Mouse (Mus musculus) gastrocnemius, adult 2 months (tissue): ENCODE measurements around the gene Myadm. TPM values are rescaled to one million over a fixed set of nuclear protein-coding genes. Genes with fewer than 3 reads are reported as not detected.
"Not testable (repeated sequence)": the region's sequence is repeated elsewhere in the genome, so short reads cannot be mapped to it uniquely, and the experiment has no call there.

Source experiments
- DNase-seq: peaks from one replicate; pipeline ENCODE4 v3.0.0; 2022
- H3K27ac ChIP-seq: fragments of 200-600 bp; 2 replicates; pipeline ENCODE4 v1.8.1; 2022; ENCODE audit warnings: mild to moderate bottlenecking
- H3K4me3 ChIP-seq: fragments of 200-600 bp; 2 replicates; pipeline ENCODE4 v1.8.1; 2022; ENCODE audit warnings: mild to moderate bottlenecking, moderate library complexity
- CTCF ChIP-seq: fragments of 200-600 bp; IDR thresholded peaks from 2 replicates; pipeline ENCODE4 v1.8.1; 2022; ENCODE audit warnings: antibody characterized with exemption, mild to moderate bottlenecking, moderate library complexity
- intact Hi-C: fragments of 180-260 bp; cut with DNase I; formaldehyde crosslinking; loops from one replicate; pipeline ENCODE4 v1.15.1; 2025
- total RNA-seq, 2 experiments: library from RNA; stranded (reverse); gene quantifications; 2 replicates each; pipeline ENCODE4 v1.2.3; 2021

Gene Myadm
- total RNA-seq, 2 experiments from 2014 or later, result 17.8 to 37.2 TPM

GRCm38 (mm10) chr7:3275455-3276170, 13.3 kb upstream of the Myadm start:
- DNase-seq, result no peak
- intact Hi-C loops, result no loop called here
- TF ChIP-seq CTCF, result no peak
- Histone ChIP-seq H3K27ac (peak overlapping the region; percentile 79), H3K4me3 (peak overlapping the region; percentile 39)

- intact Hi-C loops, DNase-seq, H3K27ac ChIP-seq, H3K4me3 ChIP-seq: not testable (repeated sequence)
These were observed 12.1 kb upstream of the Myadm start for GRCm38 (mm10) chr7:3276781-3277180.

- intact Hi-C loops, result no loop called here
- DNase-seq, result no peak
These were observed 8.7 kb upstream of the Myadm start for GRCm38 (mm10) chr7:3280080-3280653.

DNA sequence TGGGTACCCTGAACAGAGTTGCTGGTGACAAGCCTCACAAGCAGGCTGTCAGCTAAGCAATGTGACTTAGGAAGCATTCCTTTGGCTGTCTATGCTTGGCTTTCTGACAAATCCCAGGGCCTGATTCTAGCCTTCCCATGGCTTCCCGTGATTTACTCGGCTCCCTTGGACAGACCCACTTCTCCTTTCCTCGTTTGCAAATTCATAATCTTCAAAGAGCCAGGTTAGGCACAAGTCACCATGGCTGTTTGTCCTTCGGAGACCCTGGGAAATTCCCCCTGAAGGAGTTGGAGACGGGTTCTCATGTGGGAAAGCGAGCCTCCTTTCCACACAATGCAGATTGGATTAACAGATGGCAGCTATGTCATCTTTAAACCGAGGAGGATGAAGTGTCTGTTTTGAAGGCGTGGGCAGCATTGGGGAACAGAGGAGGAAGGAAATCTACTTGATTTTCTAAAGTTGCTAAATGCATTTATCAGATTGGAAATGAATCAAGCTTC, 8.2 kb upstream of the Myadm start:
- no peak for DNase-seq
- Histone ChIP-seq H3K27ac (peak overlapping the region; percentile 80), H3K4me3 (0 out of 2 replicates have a peak overlapping the region, but pooled peaks have one; percentile 7)
- no peak for TF ChIP-seq CTCF
- intact Hi-C loops, result no loop called here

More at GRCm38 (mm10) chr7:3280080-3280653, 8.7 kb upstream of the Myadm start:
- TF ChIP-seq CTCF, result no peak
- H3K27ac ChIP-seq, result peak overlapping the region; percentile 80
- no peak overlapping the region for H3K4me3 ChIP-seq

DNA sequence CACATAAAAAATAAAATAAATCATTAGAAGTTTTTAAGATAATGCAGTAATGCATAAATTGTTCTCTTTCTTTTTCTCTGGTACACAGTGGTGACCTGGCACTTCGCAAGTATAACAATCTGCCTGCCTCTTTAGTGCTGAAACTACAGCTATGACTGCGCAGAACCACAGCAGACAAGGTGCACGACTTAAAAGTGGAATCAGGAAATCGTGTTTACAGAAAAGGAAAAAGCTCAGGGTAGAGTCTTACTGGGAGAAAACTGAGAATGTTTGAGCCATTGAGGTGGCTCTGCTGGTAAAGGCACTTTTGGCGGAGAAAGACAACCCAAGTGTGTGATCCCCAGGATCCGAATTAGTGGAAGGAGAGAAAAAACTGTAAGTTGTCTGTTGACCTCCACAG, 7.1 kb upstream of the Myadm start:
- H3K4me3 ChIP-seq, result no peak overlapping the region
- DNase-seq, result no peak
- peak overlapping the region; percentile 80 for H3K27ac ChIP-seq
- intact Hi-C loops, result no loop called here
- no peak for TF ChIP-seq CTCF

DNA sequence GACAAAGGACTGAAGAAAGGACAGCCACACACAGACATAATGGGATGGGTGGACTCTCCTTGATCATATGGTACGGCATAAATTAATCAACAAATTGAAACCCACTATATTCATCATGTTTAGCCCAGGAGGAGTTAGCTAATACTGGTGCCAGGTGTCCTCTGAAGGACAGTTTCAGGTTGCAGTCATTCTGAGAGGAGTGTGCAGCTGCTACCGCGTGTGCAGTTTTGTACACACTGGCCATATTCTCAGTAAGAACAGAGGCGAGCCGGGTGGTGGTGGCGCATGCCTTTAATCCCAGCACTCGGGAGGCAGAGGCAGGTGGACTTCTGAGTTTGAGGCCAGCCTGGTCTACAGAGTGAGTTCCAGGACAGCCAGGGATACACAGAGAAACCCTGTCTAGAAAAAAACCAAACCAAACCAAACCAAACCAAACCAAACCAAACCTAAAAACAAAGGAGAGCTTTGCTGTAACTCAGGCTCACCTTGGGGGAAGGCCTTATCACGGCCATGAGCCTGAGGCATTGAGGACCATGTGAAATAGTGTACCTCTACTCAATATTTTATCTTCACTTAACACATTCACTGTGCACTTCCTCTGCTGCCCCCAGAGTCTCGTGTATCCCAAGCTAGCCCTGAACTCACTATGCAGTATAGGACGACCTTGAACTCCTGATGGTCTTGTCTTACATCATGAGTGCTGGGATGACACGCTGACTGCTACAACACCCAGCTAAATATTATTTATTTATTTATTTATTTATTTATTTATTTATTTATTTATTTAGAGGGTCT, 5.6 kb upstream of the Myadm start:
- TF ChIP-seq CTCF, result no peak
- Histone ChIP-seq H3K4me3 (no peak overlapping the region), H3K27ac (no peak overlapping the region)
- intact Hi-C loops, result no loop called here
- DNase-seq, result no peak

GRCm38 (mm10) chr7:3284604-3285003, 4.3 kb upstream of the Myadm start:
- Histone ChIP-seq H3K4me3 (no peak overlapping the region), H3K27ac (no peak overlapping the region)
- no peak for DNase-seq
- TF ChIP-seq CTCF, result no peak
- intact Hi-C loops, result no loop called here

- Histone ChIP-seq H3K27ac (no peak overlapping the region), H3K4me3 (no peak overlapping the region)
- no peak for DNase-seq
- intact Hi-C loops, result no loop called here
- TF ChIP-seq CTCF, result no peak
These were observed 2.8 kb upstream of the Myadm start for GRCm38 (mm10) chr7:3286036-3286435.

DNA sequence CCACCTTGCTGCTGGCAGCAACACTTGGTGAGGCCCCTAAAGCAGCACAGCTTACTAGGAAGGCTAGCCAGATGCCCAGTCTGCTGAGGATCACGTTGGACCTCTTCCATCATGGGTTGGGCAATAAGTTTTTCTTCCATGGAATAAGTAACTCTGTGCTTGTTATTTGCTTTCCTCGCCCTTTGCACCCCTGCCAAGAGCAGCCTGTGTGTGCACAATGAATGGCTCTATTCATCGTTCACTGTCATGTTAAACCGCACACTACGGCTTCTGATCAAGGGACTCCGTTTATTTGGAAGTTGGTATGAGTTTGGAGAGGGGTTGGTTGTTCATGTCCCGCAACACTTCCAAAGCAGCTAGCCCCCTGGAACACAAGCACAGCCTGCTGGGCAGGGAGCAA, 1.7 kb upstream of the Myadm start:
- DNase-seq, result no peak
- no peak overlapping the region for H3K27ac ChIP-seq
- intact Hi-C loops, result no loop called here
- TF ChIP-seq CTCF, result no peak
- H3K4me3 ChIP-seq, result no peak overlapping the region

DNA sequence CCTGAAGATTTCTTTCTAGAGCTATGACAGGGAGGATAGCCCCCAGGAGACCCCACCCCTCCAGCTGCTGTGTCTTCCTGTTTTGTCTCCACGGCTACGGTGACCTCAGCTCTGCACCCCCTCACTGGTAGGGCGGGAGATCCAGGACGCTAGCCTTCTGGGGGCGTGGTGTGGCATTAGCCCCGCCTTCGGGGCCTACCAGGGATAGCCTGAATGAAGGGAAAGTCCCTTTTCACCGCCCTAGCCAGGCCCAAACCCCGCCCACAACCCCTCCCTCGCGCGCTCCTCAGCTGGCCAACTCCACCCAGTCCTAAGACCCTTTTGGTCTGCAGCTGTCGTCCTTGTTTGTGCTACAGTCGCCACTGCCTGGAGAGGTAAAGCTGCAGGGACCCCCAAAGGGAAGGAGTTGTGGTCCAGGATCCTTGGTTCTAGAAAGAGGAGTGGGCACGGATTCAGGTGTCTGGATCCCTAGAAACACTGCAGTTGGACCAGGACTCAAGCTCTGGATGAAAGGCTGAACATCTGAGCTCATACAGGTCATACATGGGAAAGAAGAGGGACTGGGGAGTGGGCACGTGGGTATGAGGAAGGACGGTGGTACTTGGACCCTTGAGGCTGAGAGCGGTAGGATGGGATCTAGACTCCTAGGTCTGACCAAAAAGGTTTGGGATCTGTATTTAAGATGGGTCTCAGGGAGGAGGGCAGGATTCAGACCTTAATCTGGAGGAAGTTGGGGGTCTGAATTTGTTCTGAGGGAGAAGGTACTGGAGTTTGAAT, 1.6 kb downstream of the Myadm start:
- intact Hi-C loops, result loop anchor here (10.0 kb wide), 1 partner anchor 1204 kb away; no protein-coding TSS in a partner anchor
- Histone ChIP-seq H3K4me3 (peak overlapping the region; percentile 83), H3K27ac (peak overlapping the region; percentile 93)
- TF ChIP-seq CTCF, result no peak
- DNase-seq, result peak; percentile 98

DNA sequence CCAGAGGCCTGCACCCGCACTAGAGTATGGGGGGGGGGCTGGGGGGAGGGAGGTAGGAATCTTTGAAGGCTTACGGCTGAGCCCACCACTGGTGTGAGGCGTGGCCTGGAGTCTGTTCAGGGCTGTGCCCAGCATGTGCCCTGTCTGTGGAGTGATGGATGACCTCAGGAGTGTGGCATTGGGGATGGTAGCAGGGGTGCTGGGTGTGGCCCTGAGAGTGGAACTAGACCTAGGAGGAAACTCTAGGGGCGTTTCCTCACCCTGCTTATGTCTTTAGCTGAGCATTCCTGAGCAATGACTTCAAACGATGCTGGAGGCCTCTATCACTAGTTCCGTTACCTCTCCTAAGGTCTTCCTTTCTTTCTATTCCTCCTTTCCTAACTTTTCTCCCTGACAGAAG, 2.3 kb downstream of the Myadm start:
- peak overlapping the region; percentile 93 for H3K27ac ChIP-seq
- H3K4me3 ChIP-seq, result peak overlapping the region; percentile 83
- no peak for TF ChIP-seq CTCF
- intact Hi-C loops, result loop anchor here (10.0 kb wide), 1 partner anchor 1204 kb away; no protein-coding TSS in a partner anchor
- no peak for DNase-seq

DNA sequence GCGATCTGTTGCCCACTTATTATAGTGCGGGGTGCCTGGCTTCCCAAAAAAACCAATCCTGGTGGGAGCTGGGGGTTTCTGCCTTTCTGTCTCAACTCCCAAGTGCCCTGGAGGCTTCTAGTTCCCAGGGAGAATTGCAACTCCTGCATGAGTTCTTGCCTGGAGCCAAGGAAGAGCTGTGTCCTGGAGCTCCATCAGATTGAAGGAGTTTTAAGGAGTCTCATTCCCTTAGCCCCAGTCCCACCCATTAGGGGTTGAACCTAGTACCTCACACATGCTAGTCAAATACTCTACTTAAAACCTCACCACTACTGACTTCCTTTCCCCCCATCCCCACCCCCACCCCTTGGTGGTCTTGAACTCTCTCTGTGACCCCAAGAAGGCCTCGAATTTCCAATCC, 2.9 kb downstream of the Myadm start:
- intact Hi-C loops, result loop anchor here (10.0 kb wide), 1 partner anchor 1203 kb away; no protein-coding TSS in a partner anchor
- TF ChIP-seq CTCF, result no peak
- H3K27ac ChIP-seq, result peak overlapping the region; percentile 93
- H3K4me3 ChIP-seq, result peak overlapping the region; percentile 83
- DNase-seq, result no peak

- peak overlapping the region; percentile 83 for H3K4me3 ChIP-seq
- intact Hi-C loops, result loop anchor here (10.0 kb wide), 1 partner anchor 1203 kb away; no protein-coding TSS in a partner anchor
- DNase-seq, result not testable (repeated sequence)
- H3K27ac ChIP-seq, result peak overlapping the region; percentile 93
These were observed 3.4 kb downstream of the Myadm start for GRCm38 (mm10) chr7:3292271-3292670.
